Mouse (Mus musculus) lung, adult 2 months (tissue): Measurements from ENCODE around the gene Kpnb1.

Source experiments
- CTCF ChIP-seq: fragments of 200-500 bp; IDR thresholded peaks from 2 replicates; pipeline ENCODE4 v1.5.1; 2011; ENCODE audit warnings: mild to moderate bottlenecking, low read length, control low read depth; ENCODE audit not compliant: insufficient read depth
- POLR2A ChIP-seq: fragments of 200-500 bp; IDR thresholded peaks from 2 replicates; pipeline ENCODE4 v1.6.1; 2011; ENCODE audit warnings: low read depth, mild to moderate bottlenecking, control low read depth, low read length, borderline replicate concordance; ENCODE audit errors: extremely low read depth

GRCm38 (mm10) chr11:97196541-97196940 is 8.9 kb upstream of the Kpnb1 start:
- no peak for TF ChIP-seq CTCF
- TF ChIP-seq POLR2A, result no peak
